Mouse (Mus musculus): Measurements from ENCODE around the gene Dnmt3l. TPM values are rescaled to one million over a fixed set of nuclear protein-coding genes. Genes with fewer than 3 reads are reported as not detected.
A peak's percentile ranks its signal among the peaks of the same experiment; 100 is the strongest.

The Dnmt3l gene
- not detected in 2 replicates for polyA plus RNA-seq (2014; fragmentation: Nextera tagmentation; extraction: Ambion mirVana)

DNA sequence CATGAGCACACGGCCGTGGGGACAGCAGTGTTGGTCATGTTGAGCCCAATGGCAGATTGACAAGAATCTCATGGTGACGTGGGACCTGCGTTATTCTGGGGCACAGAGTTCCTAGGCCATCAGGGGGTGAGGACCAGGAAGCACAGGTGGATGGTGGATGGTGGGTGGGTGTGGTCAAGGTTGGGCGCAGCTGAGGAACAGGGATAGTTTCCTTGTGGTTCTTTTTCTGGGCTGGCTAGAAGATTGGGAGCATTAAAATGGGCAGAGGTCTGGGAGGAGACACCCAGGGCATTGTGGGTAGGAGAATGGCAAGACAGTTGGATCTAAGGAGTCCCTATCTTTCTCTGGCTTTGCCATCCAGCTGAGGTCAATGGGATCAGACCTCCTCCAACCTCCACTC is at the start of gene Dnmt3l:
Gene Dnmt3l, plus strand, starts transcription at position 301 of the 400 bp plus-strand sequence.
- Histone ChIP-seq H3K27ac (replicated peaks; ENCODE audit: low read depth, low read length) (no peak within 1 kb of the TSS), H3K4me1 (ENCODE audit: control insufficient read depth, insufficient read depth, low read length) (no peaks in the 10 kb centered on the region), H3K9me3 (ENCODE audit: control insufficient read depth, low read length) (no peaks in the 10 kb centered on the region), H3K4me2 (ENCODE audit: low read length) (no peak within 1 kb of the TSS), H3K36me3 (ENCODE audit: control insufficient read depth, insufficient read depth, low read length) (no peaks in the 10 kb centered on the region), H3K4me3 (replicated peaks; ENCODE audit: low read depth, low read length) (no peak within 1 kb of the TSS), H3K27me3 (ENCODE audit: control insufficient read depth, insufficient read depth, low read length) (no peaks in the 10 kb centered on the region), H3K9ac (replicated peaks; ENCODE audit: low read length) (no peak within 1 kb of the TSS)
- 92% methylated on average over 5 of the region's 5 CpGs for WGBS
- no peak for DNase-seq
- no peak for ATAC-seq (ENCODE audit: low FRiP score, low TSS enrichment)

DNA sequence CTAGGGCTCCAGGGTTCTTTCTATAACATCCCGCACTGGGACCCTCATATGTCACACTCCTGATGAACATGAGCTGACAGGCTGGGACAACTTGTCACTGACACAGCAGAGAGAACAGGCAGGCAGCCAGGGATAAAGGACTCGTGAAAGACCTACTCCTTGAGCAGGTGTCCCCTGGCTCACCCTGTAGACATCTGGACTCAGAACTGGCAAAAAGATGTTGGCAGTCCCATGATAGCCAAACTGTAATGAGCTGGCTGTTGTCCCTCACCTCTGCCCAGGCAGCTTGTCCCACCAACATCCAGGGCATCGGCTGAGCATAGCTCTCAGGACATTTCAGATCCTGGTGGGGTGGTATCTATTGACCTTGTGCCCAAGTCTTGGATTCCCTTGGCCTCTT is 46.1 kb upstream of the Dnmt3l start:
- Histone ChIP-seq H3K4me3 (replicated peaks; ENCODE audit: low read depth, low read length) (no peak overlapping the region), H3K36me3 (ENCODE audit: control insufficient read depth, insufficient read depth, low read length) (peaks cover 95% of the 10 kb centered on the region), H3K4me1 (ENCODE audit: control insufficient read depth, insufficient read depth, low read length) (no peaks in the 10 kb centered on the region), H3K9me3 (ENCODE audit: control insufficient read depth, low read length) (no peaks in the 10 kb centered on the region), H3K4me2 (ENCODE audit: low read length) (no peak overlapping the region), H3K27me3 (ENCODE audit: control insufficient read depth, insufficient read depth, low read length) (no peaks in the 10 kb centered on the region), H3K9ac (replicated peaks; ENCODE audit: low read length) (no peak overlapping the region), H3K27ac (replicated peaks; ENCODE audit: low read depth, low read length) (no peak overlapping the region)
- WGBS = 94% methylated on average over 3 of the region's 3 CpGs
- DNase-seq = no peak
- no peak for ATAC-seq (ENCODE audit: low FRiP score, low TSS enrichment)

DNA sequence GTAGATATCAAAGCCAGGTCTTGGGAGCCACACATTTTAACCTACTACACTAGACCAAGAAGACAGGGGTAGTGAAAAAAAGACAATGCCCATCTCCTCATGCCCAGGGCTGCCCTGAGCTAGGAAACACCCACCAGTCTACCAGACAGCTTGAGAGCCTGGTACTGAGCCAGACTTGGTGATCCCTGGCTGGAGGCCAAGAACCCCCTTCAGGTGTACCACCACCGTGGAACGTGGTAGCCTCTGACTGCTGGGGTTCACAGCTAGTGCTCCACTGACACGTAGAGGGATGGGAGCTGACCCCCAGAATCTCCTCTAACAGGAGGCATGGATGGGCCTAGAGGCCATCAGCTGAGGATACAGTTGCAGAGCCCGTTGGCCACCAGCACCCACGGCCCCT is 41.5 kb upstream of the Dnmt3l start:
- ATAC-seq (ENCODE audit: low FRiP score, low TSS enrichment) = no peak
- DNase-seq = no peak
- no peak overlapping the region for H3K4me3 ChIP-seq (replicated peaks; ENCODE audit: low read depth, low read length)
- peaks cover 81% of the 10 kb centered on the region for H3K36me3 ChIP-seq (ENCODE audit: control insufficient read depth, insufficient read depth, low read length)
- H3K4me1 ChIP-seq (ENCODE audit: control insufficient read depth, insufficient read depth, low read length) = no peaks in the 10 kb centered on the region
- no peak overlapping the region for H3K4me2 ChIP-seq (ENCODE audit: low read length)
- WGBS = 92% methylated on average over 5 of the region's 5 CpGs
- no peaks in the 10 kb centered on the region for H3K27me3 ChIP-seq (ENCODE audit: control insufficient read depth, insufficient read depth, low read length)
- no peak overlapping the region for H3K27ac ChIP-seq (replicated peaks; ENCODE audit: low read depth, low read length)
- H3K9me3 ChIP-seq (ENCODE audit: control insufficient read depth, low read length) = no peaks in the 10 kb centered on the region
- no peak overlapping the region for H3K9ac ChIP-seq (replicated peaks; ENCODE audit: low read length)

DNA sequence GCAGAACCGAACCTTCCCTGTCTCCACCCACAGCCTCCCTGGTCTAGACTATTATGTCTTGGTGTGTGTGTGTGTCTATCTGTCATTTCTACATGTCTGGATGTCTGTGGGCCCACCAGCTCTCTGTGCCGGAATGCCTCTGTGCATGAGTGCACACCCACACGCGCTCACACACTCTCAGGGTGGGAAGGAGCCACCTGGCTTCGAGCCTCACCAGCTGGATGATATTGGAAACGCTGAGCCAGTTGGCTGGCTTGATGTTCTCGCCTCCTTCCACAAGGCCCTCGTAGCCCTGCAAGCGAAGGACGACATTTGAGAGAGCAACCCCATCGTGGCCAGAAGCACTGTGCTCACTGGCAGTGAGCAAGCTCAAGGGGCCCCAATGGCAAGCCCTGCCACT is 40.0 kb upstream of the Dnmt3l start:
- DNase-seq = no peak
- ATAC-seq (ENCODE audit: low FRiP score, low TSS enrichment) = no peak

DNA sequence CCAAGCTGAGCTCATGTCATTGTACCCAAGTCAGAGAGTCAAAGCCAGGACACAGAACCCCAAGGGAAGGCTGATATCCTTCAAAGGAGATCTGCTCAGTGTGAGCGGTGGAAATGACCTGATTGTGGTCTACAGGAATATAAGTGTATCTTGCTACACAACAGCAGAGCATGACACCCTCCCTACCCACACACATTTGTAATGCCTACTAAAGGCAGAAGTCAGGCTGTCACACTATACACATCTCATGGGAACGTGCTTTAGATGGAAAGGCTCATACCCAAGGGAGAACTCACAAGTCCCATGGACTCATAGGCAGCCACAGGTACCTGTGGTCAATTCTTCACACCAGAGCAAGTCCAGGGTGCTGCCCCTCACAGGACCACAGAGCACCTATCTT is 39.4 kb upstream of the Dnmt3l start:
- no peak overlapping the region for H3K4me3 ChIP-seq (replicated peaks; ENCODE audit: low read depth, low read length)
- H3K27ac ChIP-seq (replicated peaks; ENCODE audit: low read depth, low read length) = no peak overlapping the region
- no peaks in the 10 kb centered on the region for H3K9me3 ChIP-seq (ENCODE audit: control insufficient read depth, low read length)
- ATAC-seq (ENCODE audit: low FRiP score, low TSS enrichment) = no peak
- no peak for DNase-seq
- no peaks in the 10 kb centered on the region for H3K27me3 ChIP-seq (ENCODE audit: control insufficient read depth, insufficient read depth, low read length)
- no peak overlapping the region for H3K9ac ChIP-seq (replicated peaks; ENCODE audit: low read length)
- H3K4me1 ChIP-seq (ENCODE audit: control insufficient read depth, insufficient read depth, low read length) = no peaks in the 10 kb centered on the region
- no peak overlapping the region for H3K4me2 ChIP-seq (ENCODE audit: low read length)
- H3K36me3 ChIP-seq (ENCODE audit: control insufficient read depth, insufficient read depth, low read length) = peaks cover 60% of the 10 kb centered on the region
- WGBS = 98% methylated on average over 2 of the region's 2 CpGs

More for the DNA sequence above, 40.0 kb upstream of the Dnmt3l start:
- H3K27me3 ChIP-seq (ENCODE audit: control insufficient read depth, insufficient read depth, low read length) = no peaks in the 10 kb centered on the region
- peaks cover 65% of the 10 kb centered on the region for H3K36me3 ChIP-seq (ENCODE audit: control insufficient read depth, insufficient read depth, low read length)
- H3K27ac ChIP-seq (replicated peaks; ENCODE audit: low read depth, low read length) = no peak overlapping the region
- no peaks in the 10 kb centered on the region for H3K9me3 ChIP-seq (ENCODE audit: control insufficient read depth, low read length)
- no peak overlapping the region for H3K4me2 ChIP-seq (ENCODE audit: low read length)
- 94% methylated on average over 11 of the region's 11 CpGs for WGBS
- no peak overlapping the region for H3K4me3 ChIP-seq (replicated peaks; ENCODE audit: low read depth, low read length)
- no peak overlapping the region for H3K9ac ChIP-seq (replicated peaks; ENCODE audit: low read length)
- H3K4me1 ChIP-seq (ENCODE audit: control insufficient read depth, insufficient read depth, low read length) = no peaks in the 10 kb centered on the region

DNA sequence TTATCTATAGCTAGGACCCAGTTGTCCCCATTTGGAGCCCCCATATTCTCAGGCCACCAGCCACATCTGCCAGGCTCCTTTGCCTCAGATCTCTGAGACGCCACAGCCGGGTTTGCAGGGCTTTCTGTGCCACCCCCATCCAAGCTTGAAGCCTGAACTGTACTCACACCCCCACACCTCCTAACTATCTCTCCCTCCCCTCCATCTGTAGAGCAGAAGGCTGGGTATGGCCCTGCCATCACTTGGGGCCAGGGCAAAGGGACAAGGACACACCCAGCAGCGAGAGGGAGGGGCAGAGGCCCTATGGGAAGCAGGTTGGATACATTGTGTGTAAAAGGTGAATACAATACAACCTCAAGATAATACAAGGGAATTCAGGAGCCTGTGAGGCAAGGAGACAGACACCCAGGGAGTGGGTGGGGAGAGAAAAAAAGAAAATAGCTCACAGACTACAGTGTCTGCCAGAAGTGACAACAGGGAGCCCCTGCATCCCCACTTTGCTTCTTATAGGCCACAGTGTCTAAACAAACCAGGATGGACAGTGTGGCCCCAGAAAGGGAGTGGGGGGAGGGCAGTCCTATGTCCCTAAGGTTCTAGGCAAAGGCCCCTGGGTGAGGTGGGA is 37.2 kb upstream of the Dnmt3l start:
- no peak overlapping the region for H3K9ac ChIP-seq (replicated peaks; ENCODE audit: low read length)
- ATAC-seq (ENCODE audit: low FRiP score, low TSS enrichment) = no peak
- no peak for DNase-seq
- peaks cover 17% of the 10 kb centered on the region for H3K4me1 ChIP-seq (ENCODE audit: control insufficient read depth, insufficient read depth, low read length)
- no peaks in the 10 kb centered on the region for H3K27me3 ChIP-seq (ENCODE audit: control insufficient read depth, insufficient read depth, low read length)
- H3K4me2 ChIP-seq (ENCODE audit: low read length) = no peak overlapping the region
- peaks cover 38% of the 10 kb centered on the region for H3K36me3 ChIP-seq (ENCODE audit: control insufficient read depth, insufficient read depth, low read length)
- no peak overlapping the region for H3K27ac ChIP-seq (replicated peaks; ENCODE audit: low read depth, low read length)
- H3K9me3 ChIP-seq (ENCODE audit: control insufficient read depth, low read length) = no peaks in the 10 kb centered on the region
- WGBS = 92% methylated on average over 3 of the region's 3 CpGs
- H3K4me3 ChIP-seq (replicated peaks; ENCODE audit: low read depth, low read length) = no peak overlapping the region

DNA sequence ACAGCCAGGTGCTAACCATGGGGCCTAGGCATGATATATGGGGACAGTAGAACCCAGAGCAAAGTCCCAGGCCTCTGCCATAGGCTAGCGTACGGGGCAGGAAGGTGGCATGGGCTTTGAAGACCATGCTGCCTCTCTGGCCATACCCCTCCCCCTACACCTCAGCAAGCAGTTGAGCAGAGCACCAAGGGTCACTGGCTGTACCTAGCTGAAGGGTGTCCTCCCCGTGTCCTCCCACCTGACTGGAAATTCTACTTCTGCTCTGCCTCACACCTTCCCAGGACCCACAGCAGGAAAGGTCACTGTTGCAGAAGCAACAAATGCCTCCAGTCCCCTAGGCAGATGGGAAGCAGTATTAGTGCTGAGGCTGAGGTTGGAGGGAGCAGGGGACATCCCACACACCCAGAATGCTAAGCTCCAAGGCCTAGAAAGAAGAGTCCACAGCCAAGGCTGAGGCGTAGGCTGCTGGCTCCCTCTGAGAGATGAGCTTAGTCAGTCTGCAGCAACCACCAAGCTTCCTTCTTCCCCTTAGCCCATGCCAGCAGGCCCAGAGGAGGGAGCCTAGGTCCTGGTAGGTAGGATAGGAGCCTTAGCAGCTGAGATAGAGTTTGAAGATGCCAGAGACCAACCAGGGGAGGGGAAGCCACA is 35.8 kb upstream of the Dnmt3l start:
- Histone ChIP-seq H3K4me3 (replicated peaks; ENCODE audit: low read depth, low read length) (no peak overlapping the region), H3K9me3 (ENCODE audit: control insufficient read depth, low read length) (no peaks in the 10 kb centered on the region), H3K4me1 (ENCODE audit: control insufficient read depth, insufficient read depth, low read length) (peaks cover 17% of the 10 kb centered on the region), H3K4me2 (ENCODE audit: low read length) (no peak overlapping the region), H3K27me3 (ENCODE audit: control insufficient read depth, insufficient read depth, low read length) (peaks cover 3% of the 10 kb centered on the region; the same call in 1 of the 2 replicates), H3K9ac (replicated peaks; ENCODE audit: low read length) (no peak overlapping the region; the same call in 1 of the 2 replicates), H3K27ac (replicated peaks; ENCODE audit: low read depth, low read length) (no peak overlapping the region), H3K36me3 (ENCODE audit: control insufficient read depth, insufficient read depth, low read length) (peaks cover 24% of the 10 kb centered on the region)
- ATAC-seq (ENCODE audit: low FRiP score, low TSS enrichment) (no peak), DNase-seq (no peak)
- WGBS = 92% methylated on average over 4 of the region's 4 CpGs

DNA sequence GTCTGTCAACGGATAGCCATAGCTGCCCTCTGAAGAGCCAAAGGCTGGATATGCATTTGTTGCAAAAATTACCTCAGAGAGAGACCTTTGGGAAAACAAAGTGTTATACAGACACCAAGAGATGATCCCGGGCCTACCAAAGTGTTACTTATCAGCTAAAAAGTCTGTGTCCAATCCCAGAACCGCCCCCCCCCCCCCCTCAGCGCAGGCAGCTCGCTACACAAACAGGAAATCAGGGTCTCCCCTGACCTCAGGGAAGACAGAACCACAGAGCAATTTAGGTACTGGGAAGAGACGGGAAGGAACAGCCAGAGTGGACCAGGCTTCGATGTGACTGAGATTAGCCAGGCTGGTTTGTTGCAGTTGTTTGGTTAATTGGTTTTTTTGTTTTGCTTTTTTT is 34.5 kb upstream of the Dnmt3l start:
- DNase-seq (no peak), ATAC-seq (ENCODE audit: low FRiP score, low TSS enrichment) (no peak)
- Histone ChIP-seq H3K9me3 (ENCODE audit: control insufficient read depth, low read length) (no peaks in the 10 kb centered on the region), H3K4me2 (ENCODE audit: low read length) (peak overlapping the region; percentile 11; the same call in 1 of the 2 replicates), H3K4me3 (replicated peaks; ENCODE audit: low read depth, low read length) (no peak overlapping the region), H3K27ac (replicated peaks; ENCODE audit: low read depth, low read length) (no peak overlapping the region), H3K9ac (replicated peaks; ENCODE audit: low read length) (no peak overlapping the region), H3K4me1 (ENCODE audit: control insufficient read depth, insufficient read depth, low read length) (peaks cover 17% of the 10 kb centered on the region), H3K36me3 (ENCODE audit: control insufficient read depth, insufficient read depth, low read length) (peaks cover 13% of the 10 kb centered on the region), H3K27me3 (ENCODE audit: control insufficient read depth, insufficient read depth, low read length) (peaks cover 5% of the 10 kb centered on the region; the same call in 1 of the 2 replicates)
- 80% methylated on average over 7 of the region's 7 CpGs for WGBS

DNA sequence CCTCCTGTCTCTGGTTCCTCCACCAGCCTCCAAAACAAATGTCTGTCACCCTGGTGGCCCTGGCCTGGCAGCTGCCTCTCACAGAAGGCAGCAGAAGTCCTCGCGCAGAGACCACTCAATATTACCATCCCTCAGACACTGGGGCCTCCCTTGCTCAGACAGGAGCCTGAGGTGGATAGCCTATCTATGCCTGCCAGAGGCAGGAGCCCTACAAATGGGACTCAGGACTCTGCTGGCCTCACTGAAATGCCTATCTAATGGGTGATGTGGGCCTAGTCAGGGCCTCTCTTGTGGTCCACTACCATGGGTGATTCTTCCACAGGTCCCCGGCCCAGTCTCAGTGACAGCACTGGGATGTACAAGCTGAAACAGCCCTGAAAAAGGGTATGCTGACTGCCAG is 33.6 kb upstream of the Dnmt3l start:
- Histone ChIP-seq H3K4me2 (ENCODE audit: low read length) (peak overlapping the region; percentile 87), H3K9ac (replicated peaks; ENCODE audit: low read length) (peak overlapping the region; percentile 86; the same call in 1 of the 2 replicates), H3K4me3 (replicated peaks; ENCODE audit: low read depth, low read length) (peak overlapping the region; percentile 82), H3K4me1 (ENCODE audit: control insufficient read depth, insufficient read depth, low read length) (peaks cover 17% of the 10 kb centered on the region), H3K36me3 (ENCODE audit: control insufficient read depth, insufficient read depth, low read length) (0 out of 2 replicates have a peak, but pooled peaks cover 5% of the 10 kb centered on the region), H3K9me3 (ENCODE audit: control insufficient read depth, low read length) (no peaks in the 10 kb centered on the region), H3K27ac (replicated peaks; ENCODE audit: low read depth, low read length) (no peak overlapping the region), H3K27me3 (ENCODE audit: control insufficient read depth, insufficient read depth, low read length) (peaks cover 5% of the 10 kb centered on the region; the same call in 1 of the 2 replicates)
- ATAC-seq (ENCODE audit: low FRiP score, low TSS enrichment) (no peak), DNase-seq (no peak)
- WGBS = 86% methylated on average over 3 of the region's 3 CpGs

All from midbrain, embryonic 14.5 days (tissue).